Mouse (Mus musculus) liver, embryonic 11.5 days (tissue): ENCODE measurements around the gene Gm49361. TPM values are rescaled to one million over a fixed set of nuclear protein-coding genes. Genes with fewer than 3 reads are reported as not detected.
A peak's percentile ranks its signal among the peaks of the same experiment; 100 is the strongest.
"Not testable (repeated sequence)": the region's sequence is repeated elsewhere in the genome, so short reads cannot be mapped to it uniquely, and the experiment has no call there.

ENCODE experiments used
- ATAC-seq: fragments of 200-750 bp; cut with Nextera tagmentation; replicated peaks from 2 replicates; pipeline ENCODE4 v1.8.0; 2017; ENCODE audit warnings: moderate number of reproducible peaks, mild to moderate bottlenecking, moderate TSS enrichment, moderate library complexity; ENCODE audit not compliant: low FRiP score
- DNase-seq: peaks from one replicate; pipeline ENCODE4 v3.0.0-alpha.2; 2017; ENCODE audit warnings: low spot score
- H3K27ac ChIP-seq: fragments of 300-500 bp; sonication (generic); 2 replicates; pipeline ENCODE4 v1.5.1; 2014; ENCODE audit warnings: mild to moderate bottlenecking, low read depth, low read length, control low read depth
- H3K27me3 ChIP-seq: fragments of 300-500 bp; sonication (generic); replicated peaks from 2 replicates; pipeline ENCODE4 v1.6.1; 2014; ENCODE audit warnings: low read length, mixed read lengths; ENCODE audit not compliant: control insufficient read depth, insufficient read depth
- H3K36me3 ChIP-seq: fragments of 300-500 bp; sonication (generic); 2 replicates; pipeline ENCODE4 v1.6.1; 2014; ENCODE audit warnings: mild to moderate bottlenecking, low read length, moderate library complexity, mixed read lengths; ENCODE audit not compliant: control insufficient read depth, insufficient read depth
- H3K4me1 ChIP-seq: fragments of 300-500 bp; sonication (generic); replicated peaks from 2 replicates; pipeline ENCODE4 v1.6.1; 2014; ENCODE audit warnings: low read length, mixed read lengths; ENCODE audit not compliant: control insufficient read depth, insufficient read depth
- H3K4me2 ChIP-seq: fragments of 300-500 bp; sonication (generic); 2 replicates; pipeline ENCODE4 v1.6.1; 2014; ENCODE audit warnings: mild to moderate bottlenecking, control low read depth, moderate library complexity
- H3K4me3 ChIP-seq: fragments of 300-500 bp; sonication (generic); 2 replicates; pipeline ENCODE4 v1.5.1; 2014; ENCODE audit warnings: low read depth, low read length, control low read depth
- H3K9ac ChIP-seq: fragments of 300-500 bp; sonication (generic); 2 replicates; pipeline ENCODE4 v1.6.1; 2014; ENCODE audit warnings: low read depth, low read length, control low read depth
- H3K9me3 ChIP-seq: fragments of 300-500 bp; sonication (generic); 2 replicates; pipeline ENCODE4 v1.6.1; 2016; ENCODE audit warnings: low read length, inconsistent platforms, mixed read lengths; ENCODE audit not compliant: control insufficient read depth
- WGBS: fragments of 180-500 bp; shearing (Covaris S2); extraction: QIAGEN DNeasy Blood & Tissue Kit; methylation state at CpG from one replicate; pipeline ENCODE4 v1.1.7; 2014; 5-methylcytosine and 5-hydroxymethylcytosine counted together
- polyA plus RNA-seq: library from polyadenylated mRNA; unstranded; fragments of >200 nt; fragmentation: Nextera tagmentation; extraction: Ambion mirVana; gene quantifications from 2 replicates; pipeline ENCODE4 v1.2.1, GENCODE M21; 2014

Gene Gm49361
- polyA plus RNA-seq, 1 experiment from 2014 or later, result not detected

GRCm38 (mm10) chr14:57664822-57665627 is 80.9 kb downstream of the Gm49361 start, which contains the start of gene Xpo4:
Xpo4 (minus strand) TSS chr14:57665430.
- Histone ChIP-seq H3K4me1 (peaks cover 9% of the 10 kb centered on the region; the same call in 1 of the 2 replicates), H3K27me3 (no peaks in the 10 kb centered on the region), H3K27ac (peak within 1 kb of the TSS; percentile 90), H3K9me3 (no peaks in the 10 kb centered on the region), H3K4me2 (peak within 1 kb of the TSS; percentile 86), H3K4me3 (peak within 1 kb of the TSS; percentile 93), H3K9ac (peak within 1 kb of the TSS; percentile 95), H3K36me3 (no peaks in the 10 kb centered on the region; the same call in 1 of the 2 replicates)
- under 1% methylated on average over 77 of the region's 80 CpGs for WGBS
- ATAC-seq, result peak; percentile 91
- peak; percentile 85 for DNase-seq

DNA sequence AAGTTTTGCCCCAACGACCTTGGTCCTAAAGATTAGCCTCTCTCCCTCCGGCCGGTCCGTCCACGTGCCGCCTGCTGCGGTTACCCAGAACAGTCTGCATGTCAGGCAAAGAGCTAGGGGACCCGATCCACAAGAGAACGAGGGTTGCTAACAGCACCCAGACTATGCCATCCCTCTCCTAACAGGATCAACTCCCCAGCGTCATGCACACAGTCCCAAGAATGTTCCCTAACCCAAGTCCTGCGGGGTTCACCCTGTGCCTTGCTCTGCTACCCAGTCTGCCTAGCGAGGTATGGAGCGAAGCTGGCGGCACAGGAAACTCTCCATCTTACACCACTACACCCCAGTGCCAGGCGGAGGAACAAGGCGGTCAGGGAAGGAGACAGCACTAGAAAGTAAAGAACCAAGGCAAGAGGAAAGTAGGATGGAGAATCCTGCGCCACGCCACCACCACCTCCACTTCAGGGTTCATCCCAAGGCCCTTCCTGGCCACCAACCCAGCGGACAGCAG is 81.5 kb downstream of the Gm49361 start:
- under 1% methylated on average over 19 of the region's 19 CpGs for WGBS
- Histone ChIP-seq H3K36me3 (no peaks in the 10 kb centered on the region; the same call in 1 of the 2 replicates), H3K27ac (peak overlapping the region; percentile 90), H3K4me1 (peaks cover 9% of the 10 kb centered on the region; the same call in 1 of the 2 replicates), H3K9ac (peak overlapping the region; percentile 95), H3K27me3 (no peaks in the 10 kb centered on the region), H3K9me3 (no peaks in the 10 kb centered on the region), H3K4me2 (peak overlapping the region; percentile 86), H3K4me3 (peak overlapping the region; percentile 93)
- ATAC-seq (peak; percentile 48), DNase-seq (no peak)

DNA sequence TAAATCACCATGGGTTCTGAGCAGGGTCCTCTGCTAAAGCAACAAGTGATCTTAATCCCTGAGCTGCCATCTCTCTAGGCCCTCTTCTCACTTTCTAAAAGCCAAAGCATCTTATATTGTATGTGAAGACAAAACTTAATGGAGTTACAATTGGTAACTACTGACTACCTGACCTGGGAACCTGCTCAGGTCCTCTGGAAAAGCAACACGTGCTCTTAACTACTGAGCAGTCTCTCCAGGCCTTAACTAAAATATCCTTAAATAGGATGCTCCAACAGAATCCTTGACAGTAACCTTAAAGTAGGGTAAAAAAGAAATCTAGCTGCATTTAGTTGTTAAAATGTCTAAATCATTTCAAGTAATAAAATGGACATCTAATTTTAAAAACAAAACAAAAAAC is 82.3 kb downstream of the Gm49361 start:
- Histone ChIP-seq H3K4me2 (peak overlapping the region; percentile 86), H3K4me1 (peaks cover 9% of the 10 kb centered on the region; the same call in 1 of the 2 replicates), H3K36me3 (no peaks in the 10 kb centered on the region; the same call in 1 of the 2 replicates), H3K27ac (no peak overlapping the region), H3K9ac (peak overlapping the region; percentile 95), H3K9me3 (no peaks in the 10 kb centered on the region), H3K27me3 (no peaks in the 10 kb centered on the region), H3K4me3 (peak overlapping the region; percentile 93)
- no peak for DNase-seq
- WGBS, result 16% methylated on average over 1 of the region's 1 CpGs
- no peak for ATAC-seq

DNA sequence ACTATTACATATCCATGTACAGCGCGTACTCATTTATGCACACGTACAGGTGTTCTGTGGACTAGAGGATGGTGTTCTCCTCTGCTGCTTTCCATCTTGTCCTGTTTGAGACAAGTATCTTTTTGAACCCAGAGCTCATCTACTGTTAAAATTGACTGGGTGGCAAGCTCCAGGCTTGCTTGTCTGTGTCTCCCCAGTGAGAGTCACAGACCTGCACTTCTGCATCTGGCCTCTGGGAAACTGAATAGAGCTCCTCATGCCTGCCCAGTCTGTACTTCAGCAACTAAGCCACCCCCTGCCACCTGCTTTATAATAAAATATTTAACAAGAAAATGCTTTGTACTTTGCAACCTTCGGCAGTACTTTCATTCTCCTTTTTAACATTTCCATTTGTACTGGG is 87.6 kb downstream of the Gm49361 start:
- no peaks in the 10 kb centered on the region for H3K27me3 ChIP-seq
- H3K4me3 ChIP-seq, result no peak overlapping the region
- H3K4me1 ChIP-seq, result peaks cover 6% of the 10 kb centered on the region
- H3K4me2 ChIP-seq, result no peak overlapping the region
- 0 out of 2 replicates have a peak, but pooled peaks have one; percentile 32 for ATAC-seq
- no peak for DNase-seq
- H3K36me3 ChIP-seq, result no peaks in the 10 kb centered on the region; the same call in 1 of the 2 replicates
- H3K9ac ChIP-seq, result no peak overlapping the region
- 96% methylated on average over 4 of the region's 4 CpGs for WGBS
- no peaks in the 10 kb centered on the region for H3K9me3 ChIP-seq
- no peak overlapping the region for H3K27ac ChIP-seq

DNA sequence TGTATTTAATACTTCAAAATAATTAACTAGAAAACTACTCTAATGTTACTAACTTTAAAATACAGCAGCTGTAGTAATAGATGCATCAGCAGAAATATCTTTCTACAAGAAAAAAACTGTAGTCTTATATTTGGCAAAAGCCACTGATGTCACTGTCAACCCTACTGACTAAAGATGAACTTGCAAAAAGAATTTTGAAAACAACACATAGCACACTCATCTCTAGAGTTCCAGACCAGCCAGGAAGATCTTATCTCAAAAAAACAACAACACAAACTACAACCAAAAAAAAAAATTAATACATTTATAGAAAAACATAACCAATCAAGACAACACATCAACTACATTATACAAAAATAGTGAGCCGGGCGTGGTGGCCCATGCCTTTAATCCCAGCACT is 88.4 kb downstream of the Gm49361 start:
- H3K4me2 ChIP-seq, result no peak overlapping the region
- H3K9ac ChIP-seq, result no peak overlapping the region
- H3K36me3 ChIP-seq, result no peaks in the 10 kb centered on the region; the same call in 1 of the 2 replicates
- H3K27ac ChIP-seq, result no peak overlapping the region
- no peaks in the 10 kb centered on the region for H3K27me3 ChIP-seq
- DNase-seq (no peak), ATAC-seq (no peak)
- H3K4me1 ChIP-seq, result peaks cover 6% of the 10 kb centered on the region
- H3K4me3 ChIP-seq, result no peak overlapping the region
- no peaks in the 10 kb centered on the region for H3K9me3 ChIP-seq
- 93% methylated on average over 2 of the region's 2 CpGs for WGBS

GRCm38 (mm10) chr14:57656519-57656918 is 89.4 kb downstream of the Gm49361 start:
- ATAC-seq, result peak; percentile 15; the same call in 1 of the 2 replicates

DNA sequence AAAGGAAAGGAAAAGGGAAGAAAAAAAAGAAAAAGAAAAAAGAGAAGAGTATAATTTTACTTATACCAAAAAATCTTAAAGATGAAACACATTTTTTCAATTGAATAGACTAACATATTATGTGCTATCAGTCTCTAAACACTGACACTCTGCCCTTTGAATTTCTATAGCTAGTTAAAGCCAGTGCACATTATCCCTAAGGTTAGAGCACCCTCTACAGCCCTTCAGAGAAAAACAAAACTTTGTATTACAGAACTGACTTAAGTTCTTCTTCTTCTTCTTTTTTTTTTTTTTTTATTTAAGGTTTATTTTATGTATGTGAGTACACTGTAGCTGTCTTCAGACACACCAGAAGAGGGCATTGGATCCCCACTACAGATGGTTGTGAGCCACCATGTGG is 96.4 kb downstream of the Gm49361 start:
- no peak for ATAC-seq
- Histone ChIP-seq H3K27me3 (no peaks in the 10 kb centered on the region), H3K36me3 (0 out of 2 replicates have a peak, but pooled peaks cover 2% of the 10 kb centered on the region), H3K4me1 (no peaks in the 10 kb centered on the region; the same call in 1 of the 2 replicates), H3K4me2 (no peak overlapping the region), H3K9ac (no peak overlapping the region), H3K27ac (no peak overlapping the region), H3K4me3 (no peak overlapping the region), H3K9me3 (no peaks in the 10 kb centered on the region)
- no peak for DNase-seq

More at GRCm38 (mm10) chr14:57656519-57656918, 89.4 kb downstream of the Gm49361 start:
- H3K27me3 ChIP-seq, H3K9me3 ChIP-seq, H3K9ac ChIP-seq, H3K4me2 ChIP-seq, H3K27ac ChIP-seq, DNase-seq, H3K4me3 ChIP-seq, H3K4me1 ChIP-seq, H3K36me3 ChIP-seq: not testable (repeated sequence)
- WGBS, result 86% methylated on average over 3 of the region's 3 CpGs

- no peak overlapping the region for H3K9ac ChIP-seq
Measured at GRCm38 (mm10) chr14:57646155-57646554, 99.7 kb downstream of the Gm49361 start.

More at GRCm38 (mm10) chr14:57646155-57646554, 99.7 kb downstream of the Gm49361 start:
- Histone ChIP-seq H3K9me3 (no peaks in the 10 kb centered on the region), H3K4me1 (no peaks in the 10 kb centered on the region; the same call in 1 of the 2 replicates), H3K27me3 (no peaks in the 10 kb centered on the region), H3K27ac (no peak overlapping the region), H3K36me3 (peaks cover 5% of the 10 kb centered on the region; the same call in 1 of the 2 replicates), H3K4me2 (no peak overlapping the region), H3K4me3 (no peak overlapping the region)
- ATAC-seq (no peak), DNase-seq (no peak)
- 81% methylated on average over 4 of the region's 4 CpGs for WGBS
